Mouse (Mus musculus) liver, adult (tissue): ENCODE measurements around the gene Hmga1.
A peak's percentile ranks its signal among the peaks of the same experiment; 100 is the strongest.

Experiments used
- GATA4 ChIP-seq: IDR thresholded peaks from 2 replicates; pipeline ENCODE4 v1.6.1; 2014; ENCODE audit warnings: mild to moderate bottlenecking, low read length; ENCODE audit not compliant: insufficient replicate concordance

Gene Hmga1

GRCm38 (mm10) chr17:27556315-27557011 is at the start of gene Hmga1:
Gene Hmga1 (plus strand): TSS chr17:27556497.
- TF ChIP-seq GATA4: peak; percentile 11; the same call in 1 of the 2 replicates

GRCm38 (mm10) chr17:27506871-27507590 is 49.3 kb upstream of the Hmga1 start:
- TF ChIP-seq GATA4: no peak

GRCm38 (mm10) chr17:27507591-27507945 is 48.7 kb upstream of the Hmga1 start:
- no peak for TF ChIP-seq GATA4

GRCm38 (mm10) chr17:27508002-27508401 is 48.3 kb upstream of the Hmga1 start:
- TF ChIP-seq GATA4: no peak

GRCm38 (mm10) chr17:27508513-27508912 is 47.8 kb upstream of the Hmga1 start:
- TF ChIP-seq GATA4: no peak

- no peak for TF ChIP-seq GATA4
Measured at GRCm38 (mm10) chr17:27509056-27509455, 47.2 kb upstream of the Hmga1 start.

- TF ChIP-seq GATA4: no peak
Measured at GRCm38 (mm10) chr17:27510258-27511124, 45.8 kb upstream of the Hmga1 start.

- TF ChIP-seq GATA4: no peak
Measured at GRCm38 (mm10) chr17:27511125-27511735, 45.1 kb upstream of the Hmga1 start.

GRCm38 (mm10) chr17:27511865-27512618 is 44.3 kb upstream of the Hmga1 start:
- no peak for TF ChIP-seq GATA4

- TF ChIP-seq GATA4: no peak
Measured at GRCm38 (mm10) chr17:27512619-27513161, 43.6 kb upstream of the Hmga1 start.

GRCm38 (mm10) chr17:27513279-27513915 is 42.9 kb upstream of the Hmga1 start:
- TF ChIP-seq GATA4: no peak

- no peak for TF ChIP-seq GATA4
Measured at GRCm38 (mm10) chr17:27513916-27514762, 42.2 kb upstream of the Hmga1 start.

- TF ChIP-seq GATA4: no peak
Measured at GRCm38 (mm10) chr17:27518296-27518695, 38.0 kb upstream of the Hmga1 start.
